Mouse (Mus musculus): Measurements from ENCODE around the gene Fam131b. TPM values are rescaled to one million over a fixed set of nuclear protein-coding genes. Genes with fewer than 3 reads are reported as not detected.

Fam131b gene
- not detected in 2 replicates for polyA plus RNA-seq (2012)

GRCm38 (mm10) chr6:42324482-42325267 lies at the start of gene Fam131b:
Gene Fam131b (minus strand): TSS chr6:42324643.
- H3K4me1 ChIP-seq (ENCODE audit: control insufficient read depth), result peaks cover 10% of the 10 kb centered on the region
- TF ChIP-seq GATA1 (IDR thresholded peaks at IDR 0.05; ENCODE audit: low read length), result no peak
- TF ChIP-seq TAL1 (IDR thresholded peaks at IDR 0.05; ENCODE audit: low read length), result no peak
- H3K36me3 ChIP-seq (ENCODE audit: control insufficient read depth), result no peaks in the 10 kb centered on the region
- H3K9me3 ChIP-seq (ENCODE audit: control insufficient read depth, low read length), result peaks cover 3% of the 10 kb centered on the region; the same call in 1 of the 2 replicates
- H3K4me3 ChIP-seq (replicated peaks), result no peak within 1 kb of the TSS
- peaks cover 59% of the 10 kb centered on the region for H3K27me3 ChIP-seq (ENCODE audit: control insufficient read depth)

GRCm38 (mm10) chr6:42373669-42374430 lies 49.4 kb upstream of the Fam131b start:
- TF ChIP-seq GATA1 (IDR thresholded peaks at IDR 0.05; ENCODE audit: low read length) (no peak), TAL1 (IDR thresholded peaks at IDR 0.05; ENCODE audit: low read length) (no peak)
- H3K4me1 ChIP-seq (ENCODE audit: control insufficient read depth), result peaks cover 4% of the 10 kb centered on the region

GRCm38 (mm10) chr6:42372816-42373547 lies 48.5 kb upstream of the Fam131b start, which contains the start of gene Epha1:
Gene Epha1 (minus strand): TSS chr6:42373268.
- Histone ChIP-seq H3K36me3 (ENCODE audit: control insufficient read depth) (no peaks in the 10 kb centered on the region), H3K4me1 (ENCODE audit: control insufficient read depth) (peaks cover 4% of the 10 kb centered on the region), H3K4me3 (replicated peaks) (peak within 1 kb of the TSS; percentile 48), H3K9me3 (ENCODE audit: control insufficient read depth, low read length) (no peaks in the 10 kb centered on the region), H3K27me3 (ENCODE audit: control insufficient read depth) (peaks cover 11% of the 10 kb centered on the region)
- no peak for TF ChIP-seq TAL1 (IDR thresholded peaks at IDR 0.05; ENCODE audit: low read length)
- TF ChIP-seq GATA1 (IDR thresholded peaks at IDR 0.05; ENCODE audit: low read length), result no peak

More at GRCm38 (mm10) chr6:42373669-42374430, 49.4 kb upstream of the Fam131b start:
- no peaks in the 10 kb centered on the region for H3K36me3 ChIP-seq (ENCODE audit: control insufficient read depth)
- no peaks in the 10 kb centered on the region for H3K9me3 ChIP-seq (ENCODE audit: control insufficient read depth, low read length)
- peaks cover 11% of the 10 kb centered on the region for H3K27me3 ChIP-seq (ENCODE audit: control insufficient read depth)
- no peak overlapping the region for H3K4me3 ChIP-seq (replicated peaks)

GRCm38 (mm10) chr6:42372421-42372815 lies 48.0 kb upstream of the Fam131b start:
- Histone ChIP-seq H3K36me3 (ENCODE audit: control insufficient read depth) (no peaks in the 10 kb centered on the region), H3K4me1 (ENCODE audit: control insufficient read depth) (peaks cover 4% of the 10 kb centered on the region), H3K4me3 (replicated peaks) (peak overlapping the region; percentile 48), H3K27me3 (ENCODE audit: control insufficient read depth) (peaks cover 11% of the 10 kb centered on the region), H3K9me3 (ENCODE audit: control insufficient read depth, low read length) (no peaks in the 10 kb centered on the region)
- TF ChIP-seq GATA1 (IDR thresholded peaks at IDR 0.05; ENCODE audit: low read length) (no peak), TAL1 (IDR thresholded peaks at IDR 0.05; ENCODE audit: low read length) (no peak)

- Histone ChIP-seq H3K36me3 (ENCODE audit: control insufficient read depth) (no peaks in the 10 kb centered on the region), H3K27me3 (ENCODE audit: control insufficient read depth) (peaks cover 11% of the 10 kb centered on the region), H3K4me1 (ENCODE audit: control insufficient read depth) (peaks cover 4% of the 10 kb centered on the region), H3K9me3 (ENCODE audit: control insufficient read depth, low read length) (no peaks in the 10 kb centered on the region), H3K4me3 (replicated peaks) (peak overlapping the region; percentile 28)
- no peak for TF ChIP-seq TAL1 (IDR thresholded peaks at IDR 0.05; ENCODE audit: low read length)
- no peak for TF ChIP-seq GATA1 (IDR thresholded peaks at IDR 0.05; ENCODE audit: low read length)
Measured at GRCm38 (mm10) chr6:42372001-42372400, 47.6 kb upstream of the Fam131b start.

GRCm38 (mm10) chr6:42370630-42371363 lies 46.4 kb upstream of the Fam131b start:
- H3K4me1 ChIP-seq (ENCODE audit: control insufficient read depth), result peaks cover 4% of the 10 kb centered on the region

GRCm38 (mm10) chr6:42369870-42370269 lies 45.4 kb upstream of the Fam131b start:
- no peaks in the 10 kb centered on the region; the same call in 1 of the 2 replicates for H3K36me3 ChIP-seq (ENCODE audit: control insufficient read depth)
- no peak overlapping the region for H3K4me3 ChIP-seq (replicated peaks)

More at GRCm38 (mm10) chr6:42370630-42371363, 46.4 kb upstream of the Fam131b start:
- Histone ChIP-seq H3K4me3 (replicated peaks) (no peak overlapping the region), H3K9me3 (ENCODE audit: control insufficient read depth, low read length) (no peaks in the 10 kb centered on the region), H3K27me3 (ENCODE audit: control insufficient read depth) (peaks cover 11% of the 10 kb centered on the region), H3K36me3 (ENCODE audit: control insufficient read depth) (no peaks in the 10 kb centered on the region; the same call in 1 of the 2 replicates)
- TF ChIP-seq GATA1 (IDR thresholded peaks at IDR 0.05; ENCODE audit: low read length), result no peak
- TF ChIP-seq TAL1 (IDR thresholded peaks at IDR 0.05; ENCODE audit: low read length), result no peak

GRCm38 (mm10) chr6:42365215-42365614 lies 40.8 kb upstream of the Fam131b start:
- no peaks in the 10 kb centered on the region; the same call in 1 of the 2 replicates for H3K36me3 ChIP-seq (ENCODE audit: control insufficient read depth)
- H3K4me3 ChIP-seq (replicated peaks), result no peak overlapping the region
- no peaks in the 10 kb centered on the region for H3K9me3 ChIP-seq (ENCODE audit: control insufficient read depth, low read length)
- no peaks in the 10 kb centered on the region for H3K4me1 ChIP-seq (ENCODE audit: control insufficient read depth)
- TF ChIP-seq TAL1 (IDR thresholded peaks at IDR 0.05; ENCODE audit: low read length) (no peak), GATA1 (IDR thresholded peaks at IDR 0.05; ENCODE audit: low read length) (no peak)
- H3K27me3 ChIP-seq (ENCODE audit: control insufficient read depth), result no peaks in the 10 kb centered on the region

More at GRCm38 (mm10) chr6:42369870-42370269, 45.4 kb upstream of the Fam131b start:
- no peak for TF ChIP-seq TAL1 (IDR thresholded peaks at IDR 0.05; ENCODE audit: low read length)
- TF ChIP-seq GATA1 (IDR thresholded peaks at IDR 0.05; ENCODE audit: low read length), result no peak
- Histone ChIP-seq H3K9me3 (ENCODE audit: control insufficient read depth, low read length) (no peaks in the 10 kb centered on the region), H3K27me3 (ENCODE audit: control insufficient read depth) (peaks cover 11% of the 10 kb centered on the region), H3K4me1 (ENCODE audit: control insufficient read depth) (peaks cover 4% of the 10 kb centered on the region)
